Mouse (Mus musculus): ENCODE results near the gene Pex3. TPM values are rescaled to one million over a fixed set of nuclear protein-coding genes. Genes with fewer than 3 reads are reported as not detected.

Pex3 gene
- 21.9 and 22.3 TPM in 2 replicates for polyA plus RNA-seq (2016; fragmentation: Nextera tagmentation; extraction: Ambion mirVana)

- Histone ChIP-seq H3K9me3 (no peaks in the 10 kb centered on the region), H3K4me3 (replicated peaks) (peak within 1 kb of the TSS; percentile 60), H3K27ac (no peak within 1 kb of the TSS), H3K36me3 (replicated peaks) (no peaks in the 10 kb centered on the region), H3K4me1 (peaks cover 11% of the 10 kb centered on the region), H3K9ac (peak within 1 kb of the TSS; percentile 75), H3K27me3 (no peaks in the 10 kb centered on the region), H3K4me2 (peak within 1 kb of the TSS; percentile 52)
- ATAC-seq (ENCODE audit: low FRiP score): peak; percentile 94
- under 1% methylated on average over 51 of the region's 51 CpGs for WGBS
These were observed at the start of gene Pex3, which contains the start of gene Adat2 for GRCm38 (mm10) chr10:13552646-13553497. Pex3 (minus strand) TSS chr10:13553142. Adat2 (plus strand) TSS chr10:13552894.

- Histone ChIP-seq H3K4me2 (no peak overlapping the region), H3K4me1 (no peaks in the 10 kb centered on the region), H3K9ac (no peak overlapping the region), H3K27me3 (no peaks in the 10 kb centered on the region), H3K36me3 (replicated peaks) (no peaks in the 10 kb centered on the region), H3K9me3 (0 out of 2 replicates have a peak, but pooled peaks cover 4% of the 10 kb centered on the region), H3K4me3 (replicated peaks) (no peak overlapping the region), H3K27ac (no peak overlapping the region)
- ATAC-seq (ENCODE audit: low FRiP score): no peak
- 66% methylated on average over 2 of the region's 2 CpGs for WGBS
These were observed 48.0 kb upstream of the Pex3 start for GRCm38 (mm10) chr10:13600926-13601325.

GRCm38 (mm10) chr10:13597491-13597890 is 44.5 kb upstream of the Pex3 start:
- H3K4me1 ChIP-seq: no peaks in the 10 kb centered on the region
- WGBS: 76% methylated on average over 8 of the region's 8 CpGs
- ATAC-seq (ENCODE audit: low FRiP score): peak; percentile 30; the same call in 1 of the 2 replicates

GRCm38 (mm10) chr10:13596866-13597265 is 43.9 kb upstream of the Pex3 start:
- ATAC-seq (ENCODE audit: low FRiP score): no peak
- no peaks in the 10 kb centered on the region for H3K9me3 ChIP-seq
- 80% methylated on average over 9 of the region's 9 CpGs for WGBS
- no peak overlapping the region for H3K27ac ChIP-seq
- H3K36me3 ChIP-seq (replicated peaks): no peaks in the 10 kb centered on the region
- no peaks in the 10 kb centered on the region for H3K27me3 ChIP-seq
- no peak overlapping the region for H3K4me2 ChIP-seq
- H3K9ac ChIP-seq: no peak overlapping the region
- no peak overlapping the region for H3K4me3 ChIP-seq (replicated peaks)
- no peaks in the 10 kb centered on the region for H3K4me1 ChIP-seq

More at GRCm38 (mm10) chr10:13597491-13597890, 44.5 kb upstream of the Pex3 start:
- no peak overlapping the region for H3K27ac ChIP-seq
- H3K4me2 ChIP-seq: no peak overlapping the region
- H3K9ac ChIP-seq: no peak overlapping the region
- no peaks in the 10 kb centered on the region for H3K27me3 ChIP-seq
- H3K36me3 ChIP-seq (replicated peaks): no peaks in the 10 kb centered on the region
- no peaks in the 10 kb centered on the region for H3K9me3 ChIP-seq
- H3K4me3 ChIP-seq (replicated peaks): no peak overlapping the region

DNA sequence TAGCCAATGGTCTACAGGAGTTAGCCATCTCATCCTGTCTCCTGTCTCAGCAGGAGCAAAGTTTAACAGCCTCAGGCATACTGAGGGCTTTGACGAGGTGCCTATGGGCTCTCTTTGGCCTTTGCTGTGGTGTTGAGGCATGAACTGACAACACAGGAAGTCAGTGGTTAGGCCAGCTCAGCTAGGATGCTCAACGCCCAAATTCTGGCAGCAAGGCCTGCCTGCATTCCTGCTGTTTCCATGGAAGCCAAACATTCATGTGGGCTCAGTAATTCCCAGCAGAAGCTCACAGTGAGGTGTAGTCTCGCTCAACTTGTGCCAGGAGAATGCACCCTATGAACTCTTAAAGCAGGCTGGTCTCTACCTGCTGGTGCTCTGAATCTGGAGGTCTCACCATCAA is 43.1 kb upstream of the Pex3 start:
- ATAC-seq (ENCODE audit: low FRiP score): no peak
- no peaks in the 10 kb centered on the region for H3K4me1 ChIP-seq
- 56% methylated on average over 3 of the region's 3 CpGs for WGBS

GRCm38 (mm10) chr10:13593529-13593928 is 40.6 kb upstream of the Pex3 start:
- 89% methylated on average over 3 of the region's 3 CpGs for WGBS
- ATAC-seq (ENCODE audit: low FRiP score): no peak
- H3K4me2 ChIP-seq: no peak overlapping the region

More for the DNA sequence above, 43.1 kb upstream of the Pex3 start:
- no peak overlapping the region for H3K27ac ChIP-seq
- H3K27me3 ChIP-seq: no peaks in the 10 kb centered on the region
- H3K9ac ChIP-seq: no peak overlapping the region
- no peaks in the 10 kb centered on the region for H3K36me3 ChIP-seq (replicated peaks)
- H3K4me2 ChIP-seq: no peak overlapping the region
- H3K9me3 ChIP-seq: no peaks in the 10 kb centered on the region
- H3K4me3 ChIP-seq (replicated peaks): no peak overlapping the region

DNA sequence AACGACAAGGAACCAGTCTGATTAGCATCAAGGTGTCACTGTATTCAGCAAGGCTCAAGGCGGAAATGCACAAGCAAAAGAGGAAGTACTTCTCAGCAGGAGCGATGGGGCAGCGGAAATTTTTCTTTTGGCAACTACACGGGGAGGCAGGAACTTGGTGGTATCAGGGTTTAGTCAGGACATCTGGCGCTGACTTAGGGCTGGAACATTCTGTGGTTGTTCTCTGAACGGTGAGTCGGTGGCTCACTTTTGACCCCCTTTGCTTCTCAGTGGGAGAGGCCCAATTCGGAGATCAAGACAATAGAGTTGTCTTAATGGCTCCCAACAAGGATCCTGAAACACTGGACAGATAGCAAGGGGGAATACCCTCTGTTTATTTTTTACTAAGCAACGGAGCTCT is 39.3 kb upstream of the Pex3 start:
- no peak for ATAC-seq (ENCODE audit: low FRiP score)
- 90% methylated on average over 10 of the region's 10 CpGs for WGBS
- H3K9me3 ChIP-seq: no peaks in the 10 kb centered on the region
- no peak overlapping the region for H3K4me2 ChIP-seq
- no peaks in the 10 kb centered on the region for H3K27me3 ChIP-seq
- H3K27ac ChIP-seq: no peak overlapping the region
- no peak overlapping the region for H3K9ac ChIP-seq
- no peaks in the 10 kb centered on the region for H3K4me1 ChIP-seq
- H3K36me3 ChIP-seq (replicated peaks): no peaks in the 10 kb centered on the region
- no peak overlapping the region for H3K4me3 ChIP-seq (replicated peaks)

More at GRCm38 (mm10) chr10:13593529-13593928, 40.6 kb upstream of the Pex3 start:
- Histone ChIP-seq H3K36me3 (replicated peaks) (no peaks in the 10 kb centered on the region), H3K9ac (no peak overlapping the region), H3K4me1 (no peaks in the 10 kb centered on the region), H3K27ac (no peak overlapping the region), H3K9me3 (no peaks in the 10 kb centered on the region), H3K27me3 (no peaks in the 10 kb centered on the region), H3K4me3 (replicated peaks) (no peak overlapping the region)

- no peak overlapping the region for H3K4me3 ChIP-seq (replicated peaks)
- H3K27me3 ChIP-seq: no peaks in the 10 kb centered on the region
- H3K4me2 ChIP-seq: no peak overlapping the region
- no peak for ATAC-seq (ENCODE audit: low FRiP score)
- H3K27ac ChIP-seq: no peak overlapping the region
- H3K9me3 ChIP-seq: no peaks in the 10 kb centered on the region
- no peaks in the 10 kb centered on the region for H3K4me1 ChIP-seq
- no peak overlapping the region for H3K9ac ChIP-seq
- 76% methylated on average over 2 of the region's 2 CpGs for WGBS
- no peaks in the 10 kb centered on the region for H3K36me3 ChIP-seq (replicated peaks)
These were observed 35.0 kb upstream of the Pex3 start for GRCm38 (mm10) chr10:13587914-13588313.

DNA sequence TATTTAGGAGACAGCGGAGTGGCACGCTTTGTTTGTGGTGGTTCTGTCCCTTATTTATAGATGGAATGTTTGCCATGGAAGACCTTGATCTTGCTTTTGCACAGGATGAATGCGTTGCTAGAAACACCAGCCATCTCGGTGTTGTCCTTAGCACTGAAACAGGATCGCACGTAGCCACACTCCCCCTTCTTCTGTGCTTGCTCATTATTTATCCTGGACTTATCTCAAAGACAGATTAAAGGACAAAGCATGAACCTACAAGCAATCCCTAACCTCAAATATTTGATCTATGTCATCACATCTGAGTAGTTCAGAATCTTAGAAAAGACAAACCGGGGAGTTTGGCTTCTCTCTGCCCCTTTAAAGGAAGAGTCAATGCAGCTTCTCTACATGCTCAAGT is 24.2 kb upstream of the Pex3 start:
- H3K27me3 ChIP-seq: peaks cover 11% of the 10 kb centered on the region
- no peak overlapping the region for H3K27ac ChIP-seq
- ATAC-seq (ENCODE audit: low FRiP score): no peak
- H3K9me3 ChIP-seq: no peaks in the 10 kb centered on the region
- no peak overlapping the region for H3K4me3 ChIP-seq (replicated peaks)
- WGBS: 83% methylated on average over 7 of the region's 7 CpGs
- H3K36me3 ChIP-seq (replicated peaks): no peaks in the 10 kb centered on the region
- no peaks in the 10 kb centered on the region for H3K4me1 ChIP-seq
- no peak overlapping the region for H3K9ac ChIP-seq
- H3K4me2 ChIP-seq: no peak overlapping the region

GRCm38 (mm10) chr10:13572410-13572809 is 19.5 kb upstream of the Pex3 start:
- 88% methylated on average over 6 of the region's 6 CpGs for WGBS

GRCm38 (mm10) chr10:13572003-13572402 is 19.1 kb upstream of the Pex3 start:
- H3K4me3 ChIP-seq (replicated peaks): no peak overlapping the region
- H3K36me3 ChIP-seq (replicated peaks): no peaks in the 10 kb centered on the region
- no peak overlapping the region for H3K27ac ChIP-seq
- whole genome bisulfite sequencing: 68% methylated on average over 10 of the region's 10 CpGs
- no peak overlapping the region for H3K4me2 ChIP-seq
- peaks cover 42% of the 10 kb centered on the region for H3K27me3 ChIP-seq
- no peak overlapping the region for H3K9ac ChIP-seq
- H3K9me3 ChIP-seq: no peaks in the 10 kb centered on the region
- H3K4me1 ChIP-seq: peaks cover 16% of the 10 kb centered on the region
- no peak for ATAC-seq (ENCODE audit: low FRiP score)

More at GRCm38 (mm10) chr10:13572410-13572809, 19.5 kb upstream of the Pex3 start:
- H3K4me1 ChIP-seq: peaks cover 16% of the 10 kb centered on the region
- no peak overlapping the region for H3K9ac ChIP-seq
- no peaks in the 10 kb centered on the region for H3K36me3 ChIP-seq (replicated peaks)
- no peak overlapping the region for H3K27ac ChIP-seq
- H3K9me3 ChIP-seq: no peaks in the 10 kb centered on the region
- peaks cover 40% of the 10 kb centered on the region for H3K27me3 ChIP-seq
- ATAC-seq (ENCODE audit: low FRiP score): no peak
- no peak overlapping the region for H3K4me3 ChIP-seq (replicated peaks)
- H3K4me2 ChIP-seq: no peak overlapping the region

DNA sequence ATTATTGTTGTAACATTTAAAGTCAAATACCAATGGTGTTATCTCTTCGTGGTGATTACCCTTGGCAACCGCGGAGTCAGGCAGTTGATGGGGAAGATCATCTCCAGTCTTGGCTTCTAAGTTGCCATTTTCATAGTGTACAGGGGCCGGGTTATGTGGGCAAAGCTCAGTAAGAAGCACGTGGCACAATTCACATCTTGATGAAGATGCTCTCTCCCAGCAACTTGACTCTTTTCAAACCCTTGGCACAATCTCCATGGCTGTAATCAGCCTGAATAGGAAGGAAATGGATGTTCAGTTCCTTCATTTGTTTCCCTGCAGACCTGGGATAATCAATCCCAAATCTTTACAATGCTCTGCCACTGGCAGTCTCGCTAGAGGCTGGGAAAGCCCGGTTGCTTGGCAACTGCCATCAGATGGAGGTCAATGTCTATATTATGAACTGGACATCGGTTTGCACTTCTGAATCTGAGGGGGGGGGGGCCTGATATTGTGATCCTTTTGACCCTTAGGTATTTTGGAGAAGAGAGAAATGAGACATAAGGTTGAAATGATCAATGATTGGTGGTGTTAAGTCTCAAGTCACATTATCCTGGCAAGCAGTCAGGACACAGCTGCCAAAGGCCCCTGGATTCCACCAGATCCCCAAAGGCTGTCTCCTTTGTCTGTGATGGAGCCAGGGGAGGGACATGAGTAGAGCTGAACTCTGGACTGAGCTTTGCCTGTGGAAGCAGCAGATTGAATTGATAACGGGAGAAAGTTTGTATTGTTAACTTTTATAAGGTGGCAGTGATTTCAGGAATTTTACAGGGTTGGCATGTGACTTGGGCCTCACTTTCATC is 18.0 kb upstream of the Pex3 start:
- 81% methylated on average over 9 of the region's 9 CpGs for WGBS

More for the DNA sequence above, 18.0 kb upstream of the Pex3 start:
- no peak for ATAC-seq (ENCODE audit: low FRiP score)
- H3K27ac ChIP-seq: no peak overlapping the region
- H3K9me3 ChIP-seq: no peaks in the 10 kb centered on the region
- H3K4me2 ChIP-seq: no peak overlapping the region
- no peaks in the 10 kb centered on the region for H3K36me3 ChIP-seq (replicated peaks)
- no peak overlapping the region for H3K4me3 ChIP-seq (replicated peaks)
- H3K27me3 ChIP-seq: peaks cover 50% of the 10 kb centered on the region
- peaks cover 16% of the 10 kb centered on the region for H3K4me1 ChIP-seq
- no peak overlapping the region for H3K9ac ChIP-seq

Data from forebrain, embryonic 12.5 days (tissue).